Mouse (Mus musculus): ENCODE data around the gene Ric3. TPM values are rescaled to one million over a fixed set of nuclear protein-coding genes. Genes with fewer than 3 reads are reported as not detected.
A peak's percentile ranks its signal among the peaks of the same experiment; 100 is the strongest.

Ric3 gene
- polyA plus RNA-seq, 1 experiment from 2014 or later: 2.2 TPM

GRCm38 (mm10) chr7:109012998-109013625 lies 70.0 kb downstream of the Ric3 start:
- ATAC-seq (ENCODE audit: insufficient read depth, low FRiP score, low read depth): no peak
- WGBS: 54% methylated on average over 4 of the region's 4 CpGs

GRCm38 (mm10) chr7:109012575-109012974 lies 70.6 kb downstream of the Ric3 start:
- Histone ChIP-seq H3K4me1 (0 out of 2 replicates have a peak, but pooled peaks cover 6% of the 10 kb centered on the region), H3K9me3 (no peaks in the 10 kb centered on the region), H3K27me3 (replicated peaks) (peaks cover 28% of the 10 kb centered on the region), H3K9ac (no peak overlapping the region), H3K4me2 (no peak overlapping the region), H3K4me3 (replicated peaks) (no peak overlapping the region), H3K27ac (no peak overlapping the region), H3K36me3 (no peaks in the 10 kb centered on the region)
- ATAC-seq (ENCODE audit: insufficient read depth, low FRiP score, low read depth): no peak
- WGBS: 96% methylated on average over 1 of the region's 1 CpGs

More at GRCm38 (mm10) chr7:109012998-109013625, 70.0 kb downstream of the Ric3 start:
- no peaks in the 10 kb centered on the region for H3K36me3 ChIP-seq
- peaks cover 28% of the 10 kb centered on the region for H3K27me3 ChIP-seq (replicated peaks)
- H3K27ac ChIP-seq: no peak overlapping the region
- H3K4me2 ChIP-seq: no peak overlapping the region
- no peak overlapping the region for H3K9ac ChIP-seq
- H3K4me3 ChIP-seq (replicated peaks): no peak overlapping the region
- 0 out of 2 replicates have a peak, but pooled peaks cover 6% of the 10 kb centered on the region for H3K4me1 ChIP-seq
- no peaks in the 10 kb centered on the region for H3K9me3 ChIP-seq

GRCm38 (mm10) chr7:109011596-109012180 lies 71.4 kb downstream of the Ric3 start:
- no peak overlapping the region for H3K9ac ChIP-seq
- H3K4me1 ChIP-seq: 0 out of 2 replicates have a peak, but pooled peaks cover 6% of the 10 kb centered on the region
- no peaks in the 10 kb centered on the region for H3K36me3 ChIP-seq
- no peak overlapping the region for H3K27ac ChIP-seq
- peaks cover 28% of the 10 kb centered on the region for H3K27me3 ChIP-seq (replicated peaks)
- no peak for ATAC-seq (ENCODE audit: insufficient read depth, low FRiP score, low read depth)
- peak overlapping the region; percentile 92 for H3K4me2 ChIP-seq
- H3K9me3 ChIP-seq: no peaks in the 10 kb centered on the region
- peak overlapping the region; percentile 55 for H3K4me3 ChIP-seq (replicated peaks)
- 64% methylated on average over 8 of the region's 8 CpGs for WGBS

DNA sequence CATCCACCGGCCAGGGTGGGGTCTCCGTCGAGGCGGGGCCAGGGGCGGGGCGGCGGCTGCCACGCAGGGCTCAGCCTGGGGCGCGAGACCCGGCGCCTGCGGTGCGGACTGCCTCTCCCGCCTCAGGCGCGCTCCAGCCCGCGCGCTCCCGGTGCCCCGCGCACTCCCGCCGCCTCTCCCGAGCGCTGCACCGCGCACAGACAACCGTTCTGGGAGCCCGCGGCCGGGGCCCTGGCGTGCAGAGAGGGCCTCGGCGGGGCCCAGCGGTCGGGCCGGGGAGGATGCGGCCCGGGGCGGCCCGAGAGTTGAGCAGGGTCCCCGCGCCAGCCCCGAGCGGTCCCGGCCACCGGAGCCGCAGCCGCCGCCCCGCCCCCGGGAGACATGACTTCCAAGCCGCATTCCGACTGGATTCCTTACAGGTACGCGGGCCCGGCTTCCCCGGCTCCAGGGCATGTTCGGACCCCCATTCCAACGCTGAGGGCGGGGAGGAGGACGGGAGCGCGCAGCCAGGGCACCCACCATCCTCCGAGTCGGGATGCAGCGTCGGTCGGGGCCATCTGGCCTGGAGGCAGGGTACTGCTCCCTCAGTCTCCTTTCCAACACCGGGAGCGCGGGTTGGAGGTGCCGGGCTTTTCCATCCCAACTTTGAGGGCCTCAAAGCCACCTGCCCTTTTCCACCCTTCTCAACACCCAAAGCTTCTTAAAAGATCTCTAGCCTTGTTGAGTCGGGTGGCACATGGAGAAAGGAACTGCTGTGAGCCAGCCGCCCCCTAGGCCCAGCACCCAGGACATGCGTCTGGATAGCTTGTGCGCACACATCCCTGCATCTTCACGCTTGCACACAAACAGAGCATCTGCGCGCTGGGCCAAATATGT lies 72.2 kb downstream of the Ric3 start:
- H3K36me3 ChIP-seq: no peaks in the 10 kb centered on the region
- H3K4me1 ChIP-seq: 0 out of 2 replicates have a peak, but pooled peaks cover 6% of the 10 kb centered on the region
- H3K27me3 ChIP-seq (replicated peaks): peaks cover 28% of the 10 kb centered on the region
- no peaks in the 10 kb centered on the region for H3K9me3 ChIP-seq
- H3K4me2 ChIP-seq: peak overlapping the region; percentile 92
- peak overlapping the region; percentile 11; the same call in 1 of the 2 replicates for H3K9ac ChIP-seq
- 3% methylated on average over 80 of the region's 82 CpGs for WGBS
- ATAC-seq (ENCODE audit: insufficient read depth, low FRiP score, low read depth): peak; percentile 57
- peak overlapping the region; percentile 55 for H3K4me3 ChIP-seq (replicated peaks)
- H3K27ac ChIP-seq: no peak overlapping the region

- Histone ChIP-seq H3K9me3 (no peaks in the 10 kb centered on the region), H3K27me3 (replicated peaks) (peaks cover 28% of the 10 kb centered on the region), H3K27ac (no peak overlapping the region), H3K9ac (no peak overlapping the region), H3K4me3 (replicated peaks) (no peak overlapping the region), H3K4me1 (0 out of 2 replicates have a peak, but pooled peaks cover 6% of the 10 kb centered on the region), H3K36me3 (no peaks in the 10 kb centered on the region), H3K4me2 (no peak overlapping the region)
- WGBS: 38% methylated on average over 1 of the region's 1 CpGs
- ATAC-seq (ENCODE audit: insufficient read depth, low FRiP score, low read depth): no peak
These were observed 73.9 kb downstream of the Ric3 start for GRCm38 (mm10) chr7:109009260-109009659.

GRCm38 (mm10) chr7:109003653-109004052 lies 79.5 kb downstream of the Ric3 start:
- Histone ChIP-seq H3K36me3 (no peaks in the 10 kb centered on the region), H3K9me3 (no peaks in the 10 kb centered on the region), H3K27me3 (replicated peaks) (no peaks in the 10 kb centered on the region), H3K27ac (no peak overlapping the region), H3K4me2 (no peak overlapping the region), H3K4me1 (no peaks in the 10 kb centered on the region), H3K4me3 (replicated peaks) (no peak overlapping the region), H3K9ac (no peak overlapping the region)
- no peak for ATAC-seq (ENCODE audit: insufficient read depth, low FRiP score, low read depth)
- 26% methylated on average over 3 of the region's 3 CpGs for WGBS

DNA sequence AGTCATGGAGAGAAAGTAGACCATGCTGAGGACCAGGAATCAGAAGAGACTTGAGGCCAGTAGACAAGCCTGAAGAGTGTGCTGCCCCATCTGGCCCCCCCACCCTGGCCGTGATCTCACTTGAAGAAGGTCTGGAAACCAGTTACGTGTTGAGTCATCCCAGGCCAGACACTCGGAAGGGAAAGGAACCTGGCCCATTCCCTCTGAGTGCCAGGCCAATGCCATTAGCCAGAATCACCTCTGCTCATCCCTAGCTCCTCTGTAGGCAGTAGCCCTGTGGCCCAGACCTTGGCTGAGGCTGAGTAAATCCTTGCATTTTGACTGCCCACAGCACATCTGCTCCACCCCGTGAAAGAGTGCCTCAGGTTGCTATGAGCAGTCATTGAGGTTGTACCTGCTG lies 81.2 kb downstream of the Ric3 start:
- no peak overlapping the region for H3K27ac ChIP-seq
- no peak overlapping the region for H3K9ac ChIP-seq
- H3K9me3 ChIP-seq: no peaks in the 10 kb centered on the region
- ATAC-seq (ENCODE audit: insufficient read depth, low FRiP score, low read depth): no peak
- H3K36me3 ChIP-seq: no peaks in the 10 kb centered on the region
- H3K4me3 ChIP-seq (replicated peaks): no peak overlapping the region
- H3K27me3 ChIP-seq (replicated peaks): no peaks in the 10 kb centered on the region
- no peaks in the 10 kb centered on the region for H3K4me1 ChIP-seq
- H3K4me2 ChIP-seq: no peak overlapping the region
- 85% methylated on average over 4 of the region's 4 CpGs for WGBS

GRCm38 (mm10) chr7:109000315-109000954 lies 82.7 kb downstream of the Ric3 start:
- Histone ChIP-seq H3K9ac (no peak overlapping the region), H3K4me2 (no peak overlapping the region), H3K36me3 (no peaks in the 10 kb centered on the region), H3K9me3 (no peaks in the 10 kb centered on the region), H3K4me3 (replicated peaks) (no peak overlapping the region), H3K27ac (no peak overlapping the region), H3K27me3 (replicated peaks) (no peaks in the 10 kb centered on the region), H3K4me1 (no peaks in the 10 kb centered on the region)
- 44% methylated on average over 4 of the region's 4 CpGs for WGBS
- ATAC-seq (ENCODE audit: insufficient read depth, low FRiP score, low read depth): no peak

DNA sequence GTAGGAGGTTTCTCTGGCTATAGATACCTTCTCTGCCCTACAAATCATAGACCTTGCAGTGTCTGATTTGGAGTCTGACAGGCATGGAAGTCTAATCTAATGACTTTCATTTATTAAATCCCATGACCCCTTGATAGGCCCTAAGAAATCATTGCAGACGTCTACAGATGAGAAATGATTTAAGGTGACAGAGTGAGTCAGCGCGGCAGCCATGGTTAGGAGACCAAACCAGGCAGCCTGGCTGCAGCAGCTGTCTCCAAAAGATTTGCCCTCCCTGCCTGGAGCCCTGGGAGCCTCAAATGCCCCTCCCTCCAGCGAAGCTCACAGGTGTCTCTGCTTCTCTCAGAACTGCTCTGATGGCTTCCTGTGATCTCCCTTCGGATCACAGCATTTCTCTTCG lies 87.0 kb downstream of the Ric3 start:
- no peak for ATAC-seq (ENCODE audit: insufficient read depth, low FRiP score, low read depth)
- Histone ChIP-seq H3K27ac (no peak overlapping the region), H3K9me3 (no peaks in the 10 kb centered on the region), H3K4me2 (no peak overlapping the region), H3K4me3 (replicated peaks) (no peak overlapping the region), H3K9ac (no peak overlapping the region), H3K27me3 (replicated peaks) (no peaks in the 10 kb centered on the region), H3K4me1 (no peaks in the 10 kb centered on the region), H3K36me3 (no peaks in the 10 kb centered on the region)
- WGBS: 63% methylated on average over 6 of the region's 6 CpGs

DNA sequence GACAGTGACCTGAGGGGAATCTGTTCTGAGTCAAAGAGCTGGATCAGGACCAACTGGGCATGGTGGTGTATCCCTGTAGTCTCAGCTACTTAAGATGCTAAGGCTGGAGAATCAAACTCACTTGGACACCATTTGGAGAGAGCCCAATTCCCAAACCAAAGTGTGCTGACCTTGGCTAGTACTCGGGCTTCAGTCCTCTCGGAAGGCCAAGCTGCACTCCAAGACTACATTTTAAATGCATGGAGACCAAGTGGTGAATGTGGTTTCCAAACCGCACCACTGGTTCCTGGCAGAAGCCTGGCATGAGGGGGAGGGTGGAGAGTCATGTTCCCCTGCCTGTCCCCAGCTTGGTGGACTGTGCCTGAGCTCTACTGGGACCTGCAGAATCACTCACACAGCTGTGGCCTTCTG lies 89.2 kb downstream of the Ric3 start:
- no peaks in the 10 kb centered on the region for H3K36me3 ChIP-seq
- WGBS: 83% methylated on average over 3 of the region's 3 CpGs
- H3K27ac ChIP-seq: no peak overlapping the region
- H3K4me3 ChIP-seq (replicated peaks): no peak overlapping the region
- H3K9me3 ChIP-seq: no peaks in the 10 kb centered on the region
- H3K4me1 ChIP-seq: no peaks in the 10 kb centered on the region
- no peak overlapping the region for H3K4me2 ChIP-seq
- no peak overlapping the region for H3K9ac ChIP-seq
- ATAC-seq (ENCODE audit: insufficient read depth, low FRiP score, low read depth): no peak
- no peaks in the 10 kb centered on the region for H3K27me3 ChIP-seq (replicated peaks)

DNA sequence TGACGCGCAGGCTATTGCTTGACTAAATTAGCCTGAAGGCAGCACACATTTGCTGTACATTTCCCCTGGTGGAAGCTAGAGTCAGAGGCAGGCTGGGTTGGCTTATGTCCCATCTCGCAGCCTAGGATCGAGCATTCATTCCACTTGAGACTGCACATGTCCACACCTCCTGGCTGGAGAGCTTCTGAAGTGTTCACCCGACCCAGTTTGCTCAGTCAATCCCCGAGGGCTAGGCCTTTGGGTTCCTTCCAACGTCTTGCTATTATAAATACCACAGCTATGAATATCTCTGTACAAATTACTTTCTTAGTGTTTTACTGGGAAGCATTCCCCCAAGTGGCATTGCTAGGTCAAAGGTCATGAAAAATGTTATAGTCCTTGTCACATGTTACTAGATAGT lies 89.9 kb downstream of the Ric3 start:
- 69% methylated on average over 7 of the region's 7 CpGs for WGBS
- ATAC-seq (ENCODE audit: insufficient read depth, low FRiP score, low read depth): no peak
- H3K27ac ChIP-seq: no peak overlapping the region
- no peaks in the 10 kb centered on the region for H3K9me3 ChIP-seq
- no peak overlapping the region for H3K4me3 ChIP-seq (replicated peaks)
- no peak overlapping the region for H3K9ac ChIP-seq
- no peaks in the 10 kb centered on the region for H3K4me1 ChIP-seq
- no peak overlapping the region for H3K4me2 ChIP-seq
- H3K36me3 ChIP-seq: no peaks in the 10 kb centered on the region
- no peaks in the 10 kb centered on the region for H3K27me3 ChIP-seq (replicated peaks)

All from stomach, embryonic 15.5 days (tissue).